Mouse (Mus musculus): ENCODE data around the gene Madcam1. TPM values are rescaled to one million over a fixed set of nuclear protein-coding genes. Genes with fewer than 3 reads are reported as not detected.
"Not testable (repeated sequence)": the region's sequence is repeated elsewhere in the genome, so short reads cannot be mapped to it uniquely, and the experiment has no call there.

Madcam1 gene
- polyA plus RNA-seq, 1 experiment from 2014 or later, result not detected

- Histone ChIP-seq H3K9me3 (ENCODE audit: low read length) (no peaks in the 10 kb centered on the region), H3K4me3 (ENCODE audit: low read depth, low read length) (no peak overlapping the region), H3K4me2 (replicated peaks; ENCODE audit: low read depth, low read length) (no peak overlapping the region), H3K36me3 (ENCODE audit: insufficient read depth, low read length) (no peaks in the 10 kb centered on the region), H3K4me1 (ENCODE audit: insufficient read depth, low read depth, low read length) (peaks cover 28% of the 10 kb centered on the region; the same call in 1 of the 2 replicates), H3K27ac (ENCODE audit: low read length) (peak overlapping the region; percentile 79), H3K27me3 (replicated peaks; ENCODE audit: insufficient read depth, low read length) (no peaks in the 10 kb centered on the region), H3K9ac (replicated peaks; ENCODE audit: low read depth) (no peak overlapping the region)
- 92% methylated on average over 6 of the region's 6 CpGs for WGBS
- DNase-seq (ENCODE audit: low spot score) (no peak), ATAC-seq (no peak)
- TF ChIP-seq EP300 (IDR thresholded peaks at IDR 0.05), result no peak
- TF ChIP-seq CTCF (IDR thresholded peaks at IDR 0.05), result no peak
Observed at GRCm38 (mm10) chr10:79698459-79698858, 34.1 kb downstream of the Madcam1 start.

- ATAC-seq (no peak), DNase-seq (ENCODE audit: low spot score) (no peak)
- Histone ChIP-seq H3K27ac (ENCODE audit: low read length) (peak overlapping the region; percentile 88), H3K4me1 (ENCODE audit: insufficient read depth, low read depth, low read length) (peaks cover 30% of the 10 kb centered on the region; the same call in 1 of the 2 replicates), H3K4me2 (replicated peaks; ENCODE audit: low read depth, low read length) (no peak overlapping the region), H3K27me3 (replicated peaks; ENCODE audit: insufficient read depth, low read length) (no peaks in the 10 kb centered on the region), H3K9me3 (ENCODE audit: low read length) (no peaks in the 10 kb centered on the region), H3K4me3 (ENCODE audit: low read depth, low read length) (no peak overlapping the region), H3K9ac (replicated peaks; ENCODE audit: low read depth) (no peak overlapping the region), H3K36me3 (ENCODE audit: insufficient read depth, low read length) (no peaks in the 10 kb centered on the region)
- TF ChIP-seq CTCF (IDR thresholded peaks at IDR 0.05) (no peak), EP300 (IDR thresholded peaks at IDR 0.05) (no peak)
- WGBS, result 27% methylated on average over 7 of the region's 7 CpGs
Observed at GRCm38 (mm10) chr10:79700676-79701075, 36.3 kb downstream of the Madcam1 start.

GRCm38 (mm10) chr10:79701443-79702129 lies 37.2 kb downstream of the Madcam1 start:
- peak overlapping the region; percentile 88 for H3K27ac ChIP-seq (ENCODE audit: low read length)
- no peaks in the 10 kb centered on the region for H3K36me3 ChIP-seq (ENCODE audit: insufficient read depth, low read length)
- no peaks in the 10 kb centered on the region for H3K9me3 ChIP-seq (ENCODE audit: low read length)
- ATAC-seq (peak; percentile 70), DNase-seq (ENCODE audit: low spot score) (peak; percentile 93)
- H3K9ac ChIP-seq (replicated peaks; ENCODE audit: low read depth), result no peak overlapping the region
- no peak for TF ChIP-seq CTCF (IDR thresholded peaks at IDR 0.05)
- peak; percentile 56 for TF ChIP-seq EP300 (IDR thresholded peaks at IDR 0.05)
- no peak overlapping the region for H3K4me3 ChIP-seq (ENCODE audit: low read depth, low read length)
- WGBS, result 26% methylated on average over 10 of the region's 10 CpGs
- H3K4me2 ChIP-seq (replicated peaks; ENCODE audit: low read depth, low read length), result no peak overlapping the region
- peaks cover 33% of the 10 kb centered on the region; the same call in 1 of the 2 replicates for H3K4me1 ChIP-seq (ENCODE audit: insufficient read depth, low read depth, low read length)
- H3K27me3 ChIP-seq (replicated peaks; ENCODE audit: insufficient read depth, low read length), result no peaks in the 10 kb centered on the region

- not testable (repeated sequence) for H3K36me3 ChIP-seq (ENCODE audit: insufficient read depth, low read length); H3K9ac ChIP-seq (replicated peaks; ENCODE audit: low read depth); H3K9me3 ChIP-seq (ENCODE audit: low read length); H3K27me3 ChIP-seq (replicated peaks; ENCODE audit: insufficient read depth, low read length); ATAC-seq; H3K27ac ChIP-seq (ENCODE audit: low read length); DNase-seq (ENCODE audit: low spot score); H3K4me2 ChIP-seq (replicated peaks; ENCODE audit: low read depth, low read length); H3K4me3 ChIP-seq (ENCODE audit: low read depth, low read length)
- H3K4me1 ChIP-seq (ENCODE audit: insufficient read depth, low read depth, low read length), result peaks cover 37% of the 10 kb centered on the region
- WGBS, result 68% methylated on average over 2 of the region's 4 CpGs
Observed at GRCm38 (mm10) chr10:79702970-79703369, 38.6 kb downstream of the Madcam1 start.

- no peak overlapping the region for H3K9ac ChIP-seq (replicated peaks; ENCODE audit: low read depth)
- 0 out of 2 replicates have a peak overlapping the region, but pooled peaks have one; percentile 54 for H3K27ac ChIP-seq (ENCODE audit: low read length)
- no peak overlapping the region; the same call in 1 of the 2 replicates for H3K4me3 ChIP-seq (ENCODE audit: low read depth, low read length)
- peak overlapping the region; percentile 58 for H3K4me2 ChIP-seq (replicated peaks; ENCODE audit: low read depth, low read length)
- ATAC-seq (no peak), DNase-seq (ENCODE audit: low spot score) (no peak)
- peaks cover 31% of the 10 kb centered on the region for H3K4me1 ChIP-seq (ENCODE audit: insufficient read depth, low read depth, low read length)
- no peaks in the 10 kb centered on the region for H3K36me3 ChIP-seq (ENCODE audit: insufficient read depth, low read length)
- no peaks in the 10 kb centered on the region for H3K9me3 ChIP-seq (ENCODE audit: low read length)
- TF ChIP-seq EP300 (IDR thresholded peaks at IDR 0.05) (no peak), CTCF (IDR thresholded peaks at IDR 0.05) (no peak)
- H3K27me3 ChIP-seq (replicated peaks; ENCODE audit: insufficient read depth, low read length), result no peaks in the 10 kb centered on the region
- 75% methylated on average over 10 of the region's 10 CpGs for WGBS
Observed at GRCm38 (mm10) chr10:79703541-79703940, 39.2 kb downstream of the Madcam1 start.

GRCm38 (mm10) chr10:79704065-79704969 lies 40.0 kb downstream of the Madcam1 start, which contains the start of gene Bsg:
TSS of gene Bsg (plus strand) at chr10:79704491.
- peak within 1 kb of the TSS; percentile 68 for H3K27ac ChIP-seq (ENCODE audit: low read length)
- DNase-seq (ENCODE audit: low spot score) (peak; percentile 99), ATAC-seq (peak; percentile 94)
- peaks cover 28% of the 10 kb centered on the region for H3K4me1 ChIP-seq (ENCODE audit: insufficient read depth, low read depth, low read length)
- WGBS, result under 1% methylated on average over 47 of the region's 65 CpGs
- H3K27me3 ChIP-seq (replicated peaks; ENCODE audit: insufficient read depth, low read length), result no peaks in the 10 kb centered on the region
- peak within 1 kb of the TSS; percentile 80 for H3K9ac ChIP-seq (replicated peaks; ENCODE audit: low read depth)
- H3K4me2 ChIP-seq (replicated peaks; ENCODE audit: low read depth, low read length), result peak within 1 kb of the TSS; percentile 58
- no peaks in the 10 kb centered on the region for H3K9me3 ChIP-seq (ENCODE audit: low read length)
- TF ChIP-seq CTCF (IDR thresholded peaks at IDR 0.05) (peak; percentile 71), EP300 (IDR thresholded peaks at IDR 0.05) (no peak)
- peak within 1 kb of the TSS; percentile 65 for H3K4me3 ChIP-seq (ENCODE audit: low read depth, low read length)
- H3K36me3 ChIP-seq (ENCODE audit: insufficient read depth, low read length), result no peaks in the 10 kb centered on the region; the same call in 1 of the 2 replicates
